Mouse (Mus musculus) sigmoid colon, adult 10 weeks (tissue): ENCODE measurements around the gene Pfdn5. TPM values are rescaled to one million over a fixed set of nuclear protein-coding genes. Genes with fewer than 3 reads are reported as not detected.

Experiments used
- polyA plus RNA-seq: library from polyadenylated mRNA; stranded (reverse); fragments of 350-450 nt; fragmentation: Illumina TruSeq; extraction: RNeasy Lipid Tissue Mini Kit (QIAGEN cat#74804); gene quantifications from one replicate; pipeline ENCODE4 v1.2.3, GENCODE M21; 2014; ENCODE audit warnings: low read depth, low replicate concordance

The Pfdn5 gene
- polyA plus RNA-seq = 39.0 TPM

GRCm38 (mm10) chr15:102326022-102326576 lies at the start of gene Pfdn5:
Pfdn5 (plus strand) TSS chr15:102326116.

GRCm38 (mm10) chr15:102279092-102279782 lies 46.7 kb upstream of the Pfdn5 start, which contains the start of gene Mfsd5:
Mfsd5 (plus strand) TSS chr15:102279454.

GRCm38 (mm10) chr15:102295633-102296367 lies 30.1 kb upstream of the Pfdn5 start, which contains the start of gene Espl1:
Espl1 (plus strand) TSS chr15:102296266.

GRCm38 (mm10) chr15:102331610-102332015 lies 5.7 kb downstream of the Pfdn5 start, which contains the start of gene Myg1:
Myg1 (plus strand) TSS chr15:102331709.

GRCm38 (mm10) chr15:102350138-102350941 lies 24.4 kb downstream of the Pfdn5 start, which contains the start of gene Aaas:
Aaas (minus strand) TSS chr15:102350771.

GRCm38 (mm10) chr15:102366733-102367344 lies 40.9 kb downstream of the Pfdn5 start, which contains the start of gene Sp7:
Sp7 (minus strand) TSS chr15:102367182.

Other genes with a start within 250 kb of the Pfdn5 start
- gene Tns2, start 225.7 kb upstream of the Pfdn5 start, polyA plus RNA-seq = 17.3 TPM
- 1.5 TPM for gene Spryd3, start 189.9 kb upstream of the Pfdn5 start, polyA plus RNA-seq
- 0.41 TPM for gene Igfbp6, start 181.8 kb upstream of the Pfdn5 start, polyA plus RNA-seq
- gene Soat2, start 175.6 kb upstream of the Pfdn5 start, polyA plus RNA-seq = 0.32 TPM
- gene Zfp740, start 122.9 kb upstream of the Pfdn5 start, polyA plus RNA-seq = 47.3 TPM
- gene Csad, start 121.4 kb upstream of the Pfdn5 start, polyA plus RNA-seq = 18.2 TPM
- 0.47 TPM for gene Itgb7, start 94.2 kb upstream of the Pfdn5 start, polyA plus RNA-seq
- 3.6 TPM for gene Rarg, start 68.6 kb upstream of the Pfdn5 start, polyA plus RNA-seq
- gene Gm9918, start 55.6 kb upstream of the Pfdn5 start, polyA plus RNA-seq = not detected
- gene Mfsd5, start 46.7 kb upstream of the Pfdn5 start, polyA plus RNA-seq = 0.66 TPM
- 0.13 TPM for gene Espl1, start 29.9 kb upstream of the Pfdn5 start, polyA plus RNA-seq
- 8.4 TPM for gene Myg1, start 5.6 kb downstream of the Pfdn5 start, polyA plus RNA-seq
- 3.3 TPM for gene Aaas, start 24.7 kb downstream of the Pfdn5 start, polyA plus RNA-seq
- gene Sp7, start 41.1 kb downstream of the Pfdn5 start, polyA plus RNA-seq = not detected
- 124 TPM for gene Sp1, start 80.0 kb downstream of the Pfdn5 start, polyA plus RNA-seq
- not detected for gene Amhr2, start 119.3 kb downstream of the Pfdn5 start, polyA plus RNA-seq
- 196 TPM for gene Prr13, start 132.9 kb downstream of the Pfdn5 start, polyA plus RNA-seq
- gene Pcbp2, start 144.4 kb downstream of the Pfdn5 start, polyA plus RNA-seq = 677 TPM
- not detected for gene Gm10337, start 177.6 kb downstream of the Pfdn5 start, polyA plus RNA-seq
- 1.5 TPM for gene Map3k12, start 190.9 kb downstream of the Pfdn5 start, polyA plus RNA-seq
- gene Tarbp2, start 192.1 kb downstream of the Pfdn5 start, polyA plus RNA-seq = 2.9 TPM
- gene Npff, start 198.8 kb downstream of the Pfdn5 start, polyA plus RNA-seq = 0.95 TPM